Mouse (Mus musculus) mature B cell (primary cell): ENCODE results near the gene Dpep2nb.

Experiments used
- in situ Hi-C: fragments of 300-500 bp; cut with MboI; formaldehyde crosslinking; loops from 2 replicates; pipeline ENCODE4 v1.14.3; 2019

Dpep2nb gene

GRCm38 (mm10) chr8:105961101-105961500 is 44.7 kb downstream of the Dpep2nb start:
- in situ Hi-C loops: no loop called here

- in situ Hi-C loops: no loop called here
Measured at GRCm38 (mm10) chr8:105959350-105959749, 46.4 kb downstream of the Dpep2nb start.

- in situ Hi-C loops: no loop called here
Measured at GRCm38 (mm10) chr8:105957813-105958212, 48.0 kb downstream of the Dpep2nb start.

GRCm38 (mm10) chr8:105956556-105956955 is 49.2 kb downstream of the Dpep2nb start:
- in situ Hi-C loops: no loop called here

GRCm38 (mm10) chr8:105951057-105951659 is 54.6 kb downstream of the Dpep2nb start:
- in situ Hi-C loops: no loop called here

- in situ Hi-C loops: loop anchor here (25.0 kb wide), 1 partner anchor 237 kb away; the partner anchor contains the start of genes 4933405L10Rik, Acd, Enkd1 and Pard6a
Measured at GRCm38 (mm10) chr8:105949350-105949749, 56.4 kb downstream of the Dpep2nb start.
